Mouse (Mus musculus): ENCODE data around the gene Rbp1. TPM values are rescaled to one million over a fixed set of nuclear protein-coding genes. Genes with fewer than 3 reads are reported as not detected.

The Rbp1 gene
- polyA plus RNA-seq, 1 experiment = not detected

DNA sequence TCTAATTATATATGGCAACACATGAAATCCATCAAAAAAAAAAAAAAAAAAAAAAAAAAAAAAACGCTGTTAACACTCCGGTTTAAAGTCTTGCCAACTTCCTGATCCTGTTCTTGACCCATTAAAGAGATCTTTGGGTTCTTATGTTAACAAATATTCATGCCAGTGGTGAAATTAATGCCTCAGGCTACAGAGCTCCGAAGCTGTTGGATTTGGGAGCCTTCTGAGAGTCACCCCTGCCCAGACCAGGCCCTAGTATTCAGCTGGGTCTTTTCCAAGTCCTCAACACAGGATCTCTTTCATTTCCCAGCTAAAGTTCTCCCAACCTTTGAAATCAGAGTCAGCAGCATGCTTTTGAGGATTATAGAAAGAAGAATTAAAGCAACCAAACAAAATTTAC is 7.8 kb downstream of the Rbp1 start:
- no peak for TF ChIP-seq CTCF (IDR thresholded peaks at IDR 0.05; ENCODE audit: insufficient read depth, low read depth, low read length)
- no peak for TF ChIP-seq POLR2A (IDR thresholded peaks at IDR 0.05; ENCODE audit: insufficient read depth, low read depth, low read length)
- Histone ChIP-seq H3K4me3 (ENCODE audit: insufficient read depth, low read depth, low read length) (no peak overlapping the region), H3K27ac (ENCODE audit: insufficient read depth, low read depth, low read length) (no peak overlapping the region), H3K4me1 (ENCODE audit: control insufficient read depth, insufficient read depth, low read length) (peaks cover 9% of the 10 kb centered on the region)
- 53% methylated on average over 3 of the region's 3 CpGs for WGBS

DNA sequence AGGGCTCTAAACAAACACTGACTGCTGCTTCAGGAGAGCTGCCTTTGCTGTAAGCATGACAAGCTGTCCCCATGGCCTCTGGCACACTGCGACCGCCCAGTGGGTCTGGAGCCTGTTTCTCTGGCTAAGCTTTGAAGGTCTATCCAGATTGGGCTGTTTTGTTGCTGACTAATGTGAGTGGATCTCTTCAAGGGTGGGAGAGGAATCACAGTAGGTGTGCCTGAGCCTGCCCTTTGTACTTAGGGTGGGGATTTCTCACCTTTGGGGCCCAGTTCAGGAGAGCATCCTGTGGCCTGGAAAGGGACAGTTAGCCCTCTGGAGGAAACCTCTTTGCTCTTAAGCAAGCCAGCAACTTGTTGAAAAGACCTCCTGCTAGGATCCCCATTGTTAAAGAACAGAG is 10.3 kb downstream of the Rbp1 start:
- H3K4me3 ChIP-seq (ENCODE audit: insufficient read depth, low read depth, low read length) = no peak overlapping the region
- 85% methylated on average over 2 of the region's 2 CpGs for WGBS
- H3K4me1 ChIP-seq (ENCODE audit: control insufficient read depth, insufficient read depth, low read length) = peaks cover 9% of the 10 kb centered on the region
- TF ChIP-seq POLR2A (IDR thresholded peaks at IDR 0.05; ENCODE audit: insufficient read depth, low read depth, low read length) (no peak), CTCF (IDR thresholded peaks at IDR 0.05; ENCODE audit: insufficient read depth, low read depth, low read length) (no peak)
- no peak overlapping the region for H3K27ac ChIP-seq (ENCODE audit: insufficient read depth, low read depth, low read length)

GRCm38 (mm10) chr9:98433956-98434588 is 11.3 kb downstream of the Rbp1 start:
- TF ChIP-seq CTCF (IDR thresholded peaks at IDR 0.05; ENCODE audit: insufficient read depth, low read depth, low read length) (no peak), POLR2A (IDR thresholded peaks at IDR 0.05; ENCODE audit: insufficient read depth, low read depth, low read length) (no peak)
- H3K4me1 ChIP-seq (ENCODE audit: control insufficient read depth, insufficient read depth, low read length) = peaks cover 9% of the 10 kb centered on the region
- no peak overlapping the region for H3K4me3 ChIP-seq (ENCODE audit: insufficient read depth, low read depth, low read length)
- H3K27ac ChIP-seq (ENCODE audit: insufficient read depth, low read depth, low read length) = no peak overlapping the region
- 42% methylated on average over 4 of the region's 4 CpGs for WGBS

GRCm38 (mm10) chr9:98437819-98438218 is 15.1 kb downstream of the Rbp1 start:
- H3K4me1 ChIP-seq (ENCODE audit: control insufficient read depth, insufficient read depth, low read length) = peaks cover 3% of the 10 kb centered on the region; the same call in 1 of the 2 replicates
- no peak overlapping the region for H3K27ac ChIP-seq (ENCODE audit: insufficient read depth, low read depth, low read length)
- WGBS = 86% methylated on average over 4 of the region's 4 CpGs
- TF ChIP-seq POLR2A (IDR thresholded peaks at IDR 0.05; ENCODE audit: insufficient read depth, low read depth, low read length) (no peak), CTCF (IDR thresholded peaks at IDR 0.05; ENCODE audit: insufficient read depth, low read depth, low read length) (no peak)
- H3K4me3 ChIP-seq (ENCODE audit: insufficient read depth, low read depth, low read length) = no peak overlapping the region

DNA sequence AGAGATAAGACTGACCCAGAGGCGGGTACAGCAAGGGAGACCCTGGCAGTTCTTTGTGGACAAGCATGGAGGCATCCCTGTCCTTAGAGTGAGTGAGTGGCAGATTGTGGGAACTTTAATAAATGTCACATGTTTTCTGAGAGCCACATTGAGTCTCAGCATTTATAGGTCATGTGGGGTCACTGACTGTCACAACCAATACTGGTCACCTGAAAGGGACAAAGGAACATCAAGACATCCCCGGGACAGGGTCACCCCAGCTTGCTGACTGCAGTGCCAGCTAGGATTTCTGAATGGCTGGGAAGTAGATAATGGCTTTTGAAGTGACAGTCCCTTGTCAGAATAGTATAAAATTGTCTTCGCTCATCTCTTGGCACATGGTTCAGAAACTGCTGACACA is 16.3 kb downstream of the Rbp1 start:
- no peak overlapping the region for H3K4me3 ChIP-seq (ENCODE audit: insufficient read depth, low read depth, low read length)
- WGBS = 86% methylated on average over 3 of the region's 3 CpGs
- no peak overlapping the region for H3K27ac ChIP-seq (ENCODE audit: insufficient read depth, low read depth, low read length)
- TF ChIP-seq POLR2A (IDR thresholded peaks at IDR 0.05; ENCODE audit: insufficient read depth, low read depth, low read length) = no peak
- TF ChIP-seq CTCF (IDR thresholded peaks at IDR 0.05; ENCODE audit: insufficient read depth, low read depth, low read length) = no peak
- H3K4me1 ChIP-seq (ENCODE audit: control insufficient read depth, insufficient read depth, low read length) = 0 out of 2 replicates have a peak, but pooled peaks cover 3% of the 10 kb centered on the region

DNA sequence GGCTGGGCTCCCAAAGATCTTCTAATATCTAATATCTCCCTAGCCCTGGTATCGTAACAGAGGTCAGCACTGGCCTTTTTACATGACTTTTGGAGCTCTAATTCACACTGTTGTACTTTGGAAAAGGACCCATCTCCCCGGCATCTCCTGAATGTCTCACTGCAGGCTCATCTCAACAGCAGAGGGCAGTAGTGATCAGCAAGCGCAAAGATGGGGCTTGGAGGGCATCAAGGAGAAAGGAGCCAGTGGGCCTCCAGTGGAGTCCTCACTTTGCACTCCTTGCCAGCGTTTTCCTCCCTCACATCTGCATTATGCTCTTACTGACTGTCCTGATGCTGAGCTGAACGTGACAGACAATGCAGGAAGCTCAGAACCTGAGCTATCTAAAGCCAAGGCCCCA is 19.9 kb downstream of the Rbp1 start:
- H3K27ac ChIP-seq (ENCODE audit: insufficient read depth, low read depth, low read length) = no peak overlapping the region
- no peak overlapping the region for H3K4me3 ChIP-seq (ENCODE audit: insufficient read depth, low read depth, low read length)
- TF ChIP-seq POLR2A (IDR thresholded peaks at IDR 0.05; ENCODE audit: insufficient read depth, low read depth, low read length) = no peak
- TF ChIP-seq CTCF (IDR thresholded peaks at IDR 0.05; ENCODE audit: insufficient read depth, low read depth, low read length) = peak; percentile 39; the same call in 1 of the 2 replicates
- WGBS = 45% methylated on average over 5 of the region's 5 CpGs
- H3K4me1 ChIP-seq (ENCODE audit: control insufficient read depth, insufficient read depth, low read length) = no peaks in the 10 kb centered on the region

DNA sequence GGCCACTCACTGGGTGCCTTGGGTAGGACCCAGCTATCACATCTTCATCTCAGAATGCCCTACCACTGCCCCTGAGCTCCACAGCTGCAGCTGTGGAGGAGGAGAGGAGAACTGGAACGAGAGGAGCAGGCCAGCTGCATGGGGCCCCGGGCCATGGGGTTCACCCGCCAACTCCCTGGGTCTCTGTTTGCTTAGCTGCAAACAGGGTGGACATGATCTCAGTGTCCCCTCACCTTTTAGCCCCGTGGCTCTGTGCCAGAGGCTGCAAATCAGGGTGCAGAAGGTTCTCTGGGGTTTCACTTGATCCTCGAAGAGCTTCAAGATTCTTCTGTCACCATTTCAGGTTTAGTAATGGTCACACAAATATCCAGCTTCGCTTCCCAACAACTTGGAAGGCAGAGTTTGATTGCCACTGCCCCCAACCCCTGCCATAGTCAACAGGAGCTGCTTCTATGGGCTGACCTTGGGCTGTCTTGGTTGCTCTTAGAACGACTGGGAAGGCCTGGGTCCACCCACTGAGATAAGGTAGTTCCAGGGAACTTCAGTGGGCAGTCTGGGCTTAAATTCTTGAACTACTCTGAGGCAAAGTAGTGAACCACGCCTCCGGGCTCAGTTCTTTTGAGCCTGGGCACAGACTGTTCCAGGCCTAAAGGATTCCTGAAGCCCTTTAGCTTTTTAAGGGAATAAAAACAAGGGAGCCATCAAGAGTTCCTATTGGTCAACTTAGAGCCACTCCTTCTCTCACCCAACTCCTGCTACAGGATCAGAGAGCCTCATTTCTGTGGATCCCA is 22.8 kb downstream of the Rbp1 start:
- 84% methylated on average over 9 of the region's 9 CpGs for WGBS
- H3K4me3 ChIP-seq (ENCODE audit: insufficient read depth, low read depth, low read length) = no peak overlapping the region
- no peak for TF ChIP-seq CTCF (IDR thresholded peaks at IDR 0.05; ENCODE audit: insufficient read depth, low read depth, low read length)
- no peak for TF ChIP-seq POLR2A (IDR thresholded peaks at IDR 0.05; ENCODE audit: insufficient read depth, low read depth, low read length)
- H3K27ac ChIP-seq (ENCODE audit: insufficient read depth, low read depth, low read length) = no peak overlapping the region
- H3K4me1 ChIP-seq (ENCODE audit: control insufficient read depth, insufficient read depth, low read length) = no peaks in the 10 kb centered on the region

DNA sequence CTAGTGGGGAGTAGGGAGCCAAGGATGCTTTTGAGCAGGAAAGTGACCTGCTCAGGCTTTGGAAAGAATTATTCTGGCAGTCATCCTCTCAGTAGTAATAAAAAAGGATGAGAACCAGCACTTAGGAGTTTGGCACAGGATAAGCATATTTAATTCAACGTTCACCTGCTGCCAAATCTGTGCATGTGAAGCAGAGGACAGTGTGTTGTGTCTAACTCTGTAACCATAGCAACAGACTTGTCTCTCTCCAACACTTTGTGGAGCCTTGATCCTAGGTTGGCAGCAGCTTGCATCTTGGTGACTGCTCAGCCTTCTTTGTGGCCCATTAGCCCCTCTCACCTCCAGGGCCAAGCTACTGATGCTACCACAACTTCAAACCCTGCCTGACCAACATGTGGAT is 28.2 kb downstream of the Rbp1 start:
- 27% methylated on average over 1 of the region's 1 CpGs for WGBS
- TF ChIP-seq POLR2A (IDR thresholded peaks at IDR 0.05; ENCODE audit: insufficient read depth, low read depth, low read length) = no peak
- no peak for TF ChIP-seq CTCF (IDR thresholded peaks at IDR 0.05; ENCODE audit: insufficient read depth, low read depth, low read length)
- no peak overlapping the region for H3K4me3 ChIP-seq (ENCODE audit: insufficient read depth, low read depth, low read length)
- H3K27ac ChIP-seq (ENCODE audit: insufficient read depth, low read depth, low read length) = no peak overlapping the region
- no peaks in the 10 kb centered on the region for H3K4me1 ChIP-seq (ENCODE audit: control insufficient read depth, insufficient read depth, low read length)

GRCm38 (mm10) chr9:98466709-98467108 is 43.9 kb downstream of the Rbp1 start:
- 80% methylated on average over 2 of the region's 2 CpGs for WGBS
- Histone ChIP-seq H3K4me1 (ENCODE audit: control insufficient read depth, insufficient read depth, low read length) (no peaks in the 10 kb centered on the region), H3K4me3 (ENCODE audit: insufficient read depth, low read depth, low read length) (no peak overlapping the region), H3K27ac (ENCODE audit: insufficient read depth, low read depth, low read length) (no peak overlapping the region)
- no peak for TF ChIP-seq POLR2A (IDR thresholded peaks at IDR 0.05; ENCODE audit: insufficient read depth, low read depth, low read length)
- no peak for TF ChIP-seq CTCF (IDR thresholded peaks at IDR 0.05; ENCODE audit: insufficient read depth, low read depth, low read length)

Measured in olfactory bulb, adult 2 months (tissue).